Mouse (Mus musculus) stomach, embryonic 16.5 days (tissue): Measurements from ENCODE around the gene Aoc2. TPM values are rescaled to one million over a fixed set of nuclear protein-coding genes. Genes with fewer than 3 reads are reported as not detected.
"Not testable (repeated sequence)": the region's sequence is repeated elsewhere in the genome, so short reads cannot be mapped to it uniquely, and the experiment has no call there.

Experiments used
- ATAC-seq: fragments of 200-750 bp; cut with Nextera tagmentation; 2 replicates; pipeline ENCODE4 v1.8.0; 2017; ENCODE audit warnings: moderate number of reproducible peaks, moderate TSS enrichment; ENCODE audit not compliant: insufficient read depth, low FRiP score
- H3K27ac ChIP-seq: fragments of 300-500 bp; sonication (generic); 2 replicates; pipeline ENCODE4 v1.5.1; 2014; ENCODE audit warnings: low read length
- H3K27me3 ChIP-seq: fragments of 300-500 bp; sonication (generic); 2 replicates; pipeline ENCODE4 v1.6.1; 2014; ENCODE audit warnings: low read length, control low read depth, mixed read lengths; ENCODE audit not compliant: control insufficient read depth, insufficient read depth
- H3K36me3 ChIP-seq: fragments of 300-500 bp; sonication (generic); 2 replicates; pipeline ENCODE4 v1.6.1; 2014; ENCODE audit warnings: low read length; ENCODE audit not compliant: control insufficient read depth, insufficient read depth
- H3K4me1 ChIP-seq: fragments of 300-500 bp; sonication (generic); 2 replicates; pipeline ENCODE4 v1.6.1; 2014; ENCODE audit warnings: low read length, control low read depth, mixed read lengths; ENCODE audit not compliant: control insufficient read depth, insufficient read depth
- H3K4me2 ChIP-seq: fragments of 300-500 bp; sonication (generic); 2 replicates; pipeline ENCODE4 v1.6.1; 2014; ENCODE audit warnings: low read depth, low read length, mixed read lengths
- H3K4me3 ChIP-seq: fragments of 300-500 bp; sonication (generic); replicated peaks from 2 replicates; pipeline ENCODE4 v1.5.1; 2014; ENCODE audit warnings: mild to moderate bottlenecking, low read length
- H3K9ac ChIP-seq: fragments of 300-500 bp; sonication (generic); 2 replicates; pipeline ENCODE4 v1.6.1; 2014; ENCODE audit warnings: low read length
- H3K9me3 ChIP-seq: fragments of 300-500 bp; sonication (generic); replicated peaks from 2 replicates; pipeline ENCODE4 v1.6.1; 2016; ENCODE audit warnings: low read length, control low read depth; ENCODE audit not compliant: control insufficient read depth
- WGBS: fragments of 180-500 bp; shearing (Covaris S2); extraction: QIAGEN DNeasy Blood & Tissue Kit; methylation state at CpG from one replicate; pipeline ENCODE4 v1.1.7; 2014; 5-methylcytosine and 5-hydroxymethylcytosine counted together
- polyA plus RNA-seq: library from polyadenylated mRNA; unstranded; fragments of >200 nt; fragmentation: Nextera tagmentation; extraction: Ambion mirVana; gene quantifications from 2 replicates; pipeline ENCODE4 v1.2.1, GENCODE M21; 2015

Aoc2 gene
- polyA plus RNA-seq, 1 experiment from 2014 or later: 1.4 TPM

DNA sequence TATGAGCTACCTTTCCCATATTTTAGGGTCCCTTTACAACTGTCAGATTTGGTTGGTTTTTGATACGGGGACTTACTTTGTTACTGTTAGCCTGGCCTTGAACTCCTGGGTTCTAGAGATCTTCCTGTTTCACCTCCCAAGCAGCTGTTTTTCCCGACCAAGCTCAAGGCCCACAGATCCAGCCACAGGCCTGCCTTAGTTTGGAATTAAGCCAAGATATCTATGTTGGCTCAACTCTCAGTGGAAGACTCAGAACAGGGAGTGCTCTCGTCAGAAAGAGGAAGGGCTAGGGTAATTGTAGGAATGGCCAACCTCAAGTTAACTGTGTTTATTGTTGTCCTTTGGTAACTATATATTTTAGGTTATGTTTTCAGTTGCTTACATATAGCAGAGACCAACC, 12.7 kb upstream of the Aoc2 start:
- ATAC-seq: no peak
- no peaks in the 10 kb centered on the region for H3K27me3 ChIP-seq
- H3K4me2 ChIP-seq: no peak overlapping the region
- 51% methylated on average over 3 of the region's 3 CpGs for WGBS
- no peak overlapping the region for H3K4me3 ChIP-seq
- H3K9me3 ChIP-seq: no peaks in the 10 kb centered on the region
- no peaks in the 10 kb centered on the region for H3K36me3 ChIP-seq
- H3K27ac ChIP-seq: no peak overlapping the region
- peaks cover 4% of the 10 kb centered on the region; the same call in 1 of the 2 replicates for H3K4me1 ChIP-seq
- H3K9ac ChIP-seq: no peak overlapping the region

DNA sequence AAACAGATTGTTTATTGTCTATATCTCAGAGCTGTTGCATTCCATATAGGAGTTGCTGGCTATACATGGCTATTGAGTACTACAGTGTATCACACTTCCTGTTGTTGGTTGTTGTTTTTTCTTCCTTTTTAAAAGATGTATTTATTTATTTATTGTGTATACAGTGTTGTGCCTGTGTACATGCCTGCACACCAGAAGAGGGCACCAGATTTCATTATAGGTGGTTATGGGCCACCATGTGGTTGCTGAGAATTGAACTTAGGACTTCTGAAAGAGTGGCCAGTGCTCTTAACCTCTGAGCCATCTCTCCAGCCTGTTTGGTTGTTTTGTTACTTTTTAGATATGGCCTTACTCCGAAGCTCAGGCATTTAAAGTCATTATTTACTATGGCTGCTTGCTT, 10.3 kb upstream of the Aoc2 start:
- 95% methylated on average over 1 of the region's 1 CpGs for WGBS
- no peak overlapping the region for H3K4me2 ChIP-seq
- ATAC-seq: no peak

DNA sequence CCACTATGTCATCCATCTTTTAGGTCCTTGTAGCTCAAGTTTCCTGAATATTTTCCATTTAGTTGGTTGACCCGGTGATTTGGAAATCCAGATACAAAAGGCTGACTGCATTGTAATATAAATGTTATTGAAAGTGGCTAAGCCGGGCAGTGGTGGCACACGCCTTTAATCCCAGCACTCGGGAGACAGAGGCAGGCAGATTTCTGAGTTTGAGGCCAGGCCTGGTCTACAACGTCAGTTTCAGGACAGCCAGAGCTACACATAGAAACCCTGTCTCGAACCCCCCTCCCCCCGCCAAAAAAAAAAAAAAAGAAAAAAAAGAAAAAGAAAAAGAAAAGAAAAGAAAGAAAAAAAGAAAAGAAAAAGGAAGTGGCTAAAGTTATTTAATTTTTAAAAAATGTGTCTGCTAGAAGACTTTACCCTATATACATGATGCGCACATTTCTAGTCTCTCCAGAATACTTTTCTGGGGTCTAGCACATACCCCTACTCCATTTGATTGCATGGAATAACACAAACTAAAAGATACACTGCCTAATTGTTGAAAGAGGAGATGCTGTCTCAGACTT, 9.7 kb upstream of the Aoc2 start:
- WGBS: 76% methylated on average over 8 of the region's 8 CpGs
- H3K27me3 ChIP-seq: no peaks in the 10 kb centered on the region
- H3K9me3 ChIP-seq: no peaks in the 10 kb centered on the region
- H3K27ac ChIP-seq: peak overlapping the region; percentile 82
- peak overlapping the region; percentile 91 for H3K4me3 ChIP-seq
- H3K9ac ChIP-seq: peak overlapping the region; percentile 92
- ATAC-seq: no peak
- H3K36me3 ChIP-seq: no peaks in the 10 kb centered on the region
- H3K4me2 ChIP-seq: peak overlapping the region; percentile 69
- peaks cover 8% of the 10 kb centered on the region for H3K4me1 ChIP-seq

More for the DNA sequence above, 10.3 kb upstream of the Aoc2 start:
- Histone ChIP-seq H3K27ac (no peak overlapping the region), H3K9ac (no peak overlapping the region), H3K36me3 (no peaks in the 10 kb centered on the region), H3K4me1 (peaks cover 8% of the 10 kb centered on the region), H3K9me3 (no peaks in the 10 kb centered on the region), H3K27me3 (no peaks in the 10 kb centered on the region), H3K4me3 (no peak overlapping the region)

DNA sequence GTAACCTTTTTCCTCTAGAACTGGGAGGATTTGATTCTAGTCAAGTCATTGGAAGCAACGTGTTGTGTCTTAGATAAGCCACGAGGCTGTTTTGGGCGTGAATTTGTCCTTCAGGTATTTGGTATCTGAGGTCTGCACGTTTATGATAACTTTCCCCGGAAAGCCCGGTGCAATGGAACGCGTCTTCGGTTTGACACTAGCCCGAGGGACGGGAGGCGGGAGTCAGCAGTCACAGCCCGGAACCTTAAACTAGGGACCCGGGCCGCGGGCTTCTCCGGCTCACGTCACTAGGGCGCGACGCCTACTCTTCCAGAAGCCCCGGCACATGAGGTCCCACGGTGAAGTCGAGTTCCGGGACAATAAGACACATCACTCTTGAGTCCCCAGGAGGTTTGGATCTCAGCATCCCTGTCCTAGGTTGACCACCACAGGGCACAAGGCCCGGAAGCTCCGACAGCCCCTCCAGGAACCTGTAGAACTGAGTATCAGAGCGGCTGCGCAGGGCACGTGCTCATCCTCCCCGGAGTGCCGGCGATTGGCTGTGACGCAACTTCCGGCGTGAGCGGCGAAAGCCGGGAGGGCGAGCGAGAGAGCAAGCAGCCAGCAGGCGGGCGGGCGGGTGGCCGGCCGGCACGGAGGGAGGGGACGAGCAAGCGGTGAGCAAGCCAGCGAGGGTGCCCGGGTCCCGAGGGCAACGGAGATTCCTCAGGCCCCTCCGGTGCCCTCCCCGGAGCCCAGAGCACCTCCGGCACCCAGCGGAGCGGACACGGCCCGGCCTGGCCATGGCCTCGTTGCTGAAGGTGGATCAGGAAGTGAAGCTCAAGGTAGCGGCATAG, 9.0 kb upstream of the Aoc2 start, which contains the start of gene Psme3:
Psme3 (plus strand) TSS at position 549 of the 836 bp plus-strand sequence.
- Histone ChIP-seq H3K27ac (peak within 1 kb of the TSS; percentile 82), H3K4me3 (peak within 1 kb of the TSS; percentile 91), H3K9ac (peak within 1 kb of the TSS; percentile 92), H3K27me3 (no peaks in the 10 kb centered on the region), H3K4me1 (peaks cover 8% of the 10 kb centered on the region), H3K9me3 (no peaks in the 10 kb centered on the region), H3K36me3 (peaks cover 4% of the 10 kb centered on the region), H3K4me2 (peak within 1 kb of the TSS; percentile 82)
- WGBS: under 1% methylated on average over 62 of the region's 62 CpGs
- ATAC-seq: peak; percentile 91

DNA sequence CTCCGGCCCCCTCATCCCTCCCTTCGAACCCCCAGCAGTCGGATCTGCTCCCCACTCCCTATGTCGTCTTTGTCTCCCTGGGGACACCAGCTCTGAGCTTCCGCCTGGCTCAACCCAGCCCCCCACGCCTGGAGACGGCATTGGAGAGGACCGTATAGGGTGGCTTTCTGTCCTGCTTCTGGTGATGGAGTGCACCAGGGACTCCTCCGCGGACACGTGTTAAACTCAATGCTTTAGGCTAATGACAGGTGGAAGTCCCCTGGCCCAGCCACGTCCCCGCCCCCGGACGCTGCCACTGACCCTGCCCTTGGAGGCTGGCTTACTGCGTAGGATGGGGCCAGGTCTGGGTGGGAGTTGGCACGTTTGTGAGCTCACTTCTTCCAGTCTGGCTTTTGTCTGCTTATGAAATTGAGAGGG, 8.4 kb upstream of the Aoc2 start:
- H3K4me3 ChIP-seq: peak overlapping the region; percentile 91
- peak overlapping the region; percentile 82 for H3K4me2 ChIP-seq
- H3K27ac ChIP-seq: peak overlapping the region; percentile 82
- peaks cover 8% of the 10 kb centered on the region for H3K4me1 ChIP-seq
- peaks cover 8% of the 10 kb centered on the region for H3K36me3 ChIP-seq
- no peaks in the 10 kb centered on the region for H3K9me3 ChIP-seq
- peak overlapping the region; percentile 92 for H3K9ac ChIP-seq
- under 1% methylated on average over 17 of the region's 17 CpGs for WGBS
- peak; percentile 52 for ATAC-seq
- no peaks in the 10 kb centered on the region for H3K27me3 ChIP-seq

DNA sequence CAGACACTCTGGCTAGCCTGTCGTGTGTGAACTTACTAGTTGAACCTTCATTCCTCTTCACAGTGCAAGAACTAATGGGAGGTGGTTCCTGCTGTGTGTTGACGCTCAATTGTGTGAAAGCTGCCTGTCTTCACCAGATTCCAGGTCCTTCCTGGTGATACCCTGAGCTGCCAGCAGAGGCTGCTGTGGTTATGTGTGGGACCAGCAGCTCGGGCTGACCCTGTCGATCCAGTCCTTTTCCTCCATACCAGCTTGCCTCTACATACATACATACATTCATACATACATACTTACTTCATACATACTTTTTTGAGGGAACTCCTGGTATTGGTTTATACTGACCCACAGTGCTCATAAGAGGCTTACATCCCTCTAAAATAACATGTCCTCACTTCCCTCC, 1.3 kb upstream of the Aoc2 start:
- Histone ChIP-seq H3K4me3 (no peak overlapping the region), H3K4me1 (no peaks in the 10 kb centered on the region; the same call in 1 of the 2 replicates), H3K27me3 (no peaks in the 10 kb centered on the region), H3K27ac (no peak overlapping the region), H3K4me2 (no peak overlapping the region), H3K9ac (no peak overlapping the region), H3K36me3 (peaks cover 31% of the 10 kb centered on the region), H3K9me3 (no peaks in the 10 kb centered on the region)
- peak; percentile 46; the same call in 1 of the 2 replicates for ATAC-seq
- 12% methylated on average over 4 of the region's 4 CpGs for WGBS

DNA sequence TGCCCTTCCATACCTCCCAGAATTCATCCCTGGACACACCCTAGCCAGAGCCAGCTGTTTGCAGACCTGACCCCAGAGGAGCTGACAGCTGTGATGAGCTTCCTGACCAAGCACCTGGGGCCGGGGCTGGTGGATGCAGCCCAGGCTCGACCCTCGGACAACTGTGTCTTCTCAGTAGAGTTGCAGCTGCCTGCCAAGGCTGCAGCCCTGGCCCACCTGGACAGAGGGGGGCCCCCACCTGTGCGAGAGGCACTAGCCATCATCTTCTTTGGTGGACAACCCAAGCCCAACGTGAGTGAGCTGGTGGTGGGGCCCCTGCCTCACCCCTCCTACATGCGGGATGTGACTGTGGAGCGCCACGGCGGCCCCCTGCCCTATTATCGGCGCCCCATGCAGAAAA, 338 bp downstream of the Aoc2 start:
- H3K9me3 ChIP-seq, H3K27ac ChIP-seq: not testable (repeated sequence)

DNA sequence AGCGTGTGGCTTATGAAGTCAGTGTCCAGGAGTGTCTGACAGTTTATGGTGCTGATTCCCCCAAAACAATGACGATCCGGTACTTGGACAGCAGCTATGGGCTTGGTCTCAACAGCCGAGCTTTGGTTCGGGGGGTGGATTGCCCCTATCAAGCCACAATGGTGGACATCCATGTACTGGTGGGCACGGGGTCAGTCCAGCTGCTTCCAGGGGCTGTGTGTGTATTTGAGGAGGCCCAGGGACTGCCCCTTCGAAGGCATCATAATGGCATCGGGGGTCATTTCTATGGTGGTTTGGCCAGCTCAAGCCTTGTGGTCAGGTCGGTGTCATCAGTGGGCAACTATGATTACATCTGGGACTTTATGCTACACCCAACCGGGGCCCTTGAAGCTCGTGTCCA, 1.3 kb downstream of the Aoc2 start:
- H3K36me3 ChIP-seq: peaks cover 25% of the 10 kb centered on the region
- 87% methylated on average over 11 of the region's 11 CpGs for whole genome bisulfite sequencing
- no peak for ATAC-seq

More for the DNA sequence above, 338 bp downstream of the Aoc2 start:
- peaks cover 31% of the 10 kb centered on the region for H3K36me3 ChIP-seq
- not testable (repeated sequence) for H3K4me3 ChIP-seq, H3K4me2 ChIP-seq, H3K4me1 ChIP-seq, H3K27me3 ChIP-seq, ATAC-seq, H3K9ac ChIP-seq
- WGBS: 92% methylated on average over 11 of the region's 11 CpGs

DNA sequence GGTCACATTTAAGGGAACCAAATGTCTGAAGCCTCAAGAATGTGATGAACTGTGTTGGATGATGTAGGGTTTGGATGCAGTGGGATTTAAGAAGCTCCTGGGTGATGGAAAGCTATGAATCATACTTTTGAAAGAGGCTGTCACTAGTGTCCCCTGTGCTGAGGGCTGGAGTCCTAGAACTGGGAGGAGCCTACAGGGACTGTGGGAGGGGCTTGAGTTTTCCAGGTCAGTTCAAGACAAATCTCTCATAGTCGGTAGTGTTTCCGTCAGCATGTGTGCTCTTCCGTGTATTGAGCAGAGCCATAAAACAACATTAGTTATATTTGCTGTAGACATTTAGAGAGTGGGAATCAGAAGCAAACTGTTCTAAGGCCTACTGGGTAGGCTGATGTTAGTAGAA, 2.4 kb downstream of the Aoc2 start:
- Histone ChIP-seq H3K4me1 (peaks cover 5% of the 10 kb centered on the region; the same call in 1 of the 2 replicates), H3K27me3 (no peaks in the 10 kb centered on the region), H3K9ac (no peak overlapping the region), H3K4me2 (no peak overlapping the region), H3K4me3 (no peak overlapping the region), H3K9me3 (no peaks in the 10 kb centered on the region), H3K36me3 (peaks cover 22% of the 10 kb centered on the region; the same call in 1 of the 2 replicates), H3K27ac (no peak overlapping the region)
- no peak for ATAC-seq
- 40% methylated on average over 3 of the region's 3 CpGs for WGBS

More for the DNA sequence above, 1.3 kb downstream of the Aoc2 start:
- Histone ChIP-seq H3K27me3 (no peaks in the 10 kb centered on the region), H3K4me2 (no peak overlapping the region), H3K27ac (no peak overlapping the region), H3K9me3 (no peaks in the 10 kb centered on the region), H3K4me3 (no peak overlapping the region), H3K9ac (no peak overlapping the region), H3K4me1 (peaks cover 5% of the 10 kb centered on the region; the same call in 1 of the 2 replicates)
